Mouse (Mus musculus) stomach, embryonic 16.5 days (tissue): ENCODE measurements at regions not wholly inside any gene's neighbourhood (a gene's known extent, or its start where the extent isn't known, plus 50 kb on each side); places are given as distances from the start of the nearest gene placed in this dataset.
A peak's percentile ranks its signal among the peaks of the same experiment; 100 is the strongest.

Source experiments
- ATAC-seq: fragments of 200-750 bp; cut with Nextera tagmentation; 2 replicates; pipeline ENCODE4 v1.8.0; 2017; ENCODE audit warnings: moderate number of reproducible peaks, moderate TSS enrichment; ENCODE audit not compliant: insufficient read depth, low FRiP score
- H3K27ac ChIP-seq: fragments of 300-500 bp; sonication (generic); 2 replicates; pipeline ENCODE4 v1.5.1; 2014; ENCODE audit warnings: low read length
- H3K27me3 ChIP-seq: fragments of 300-500 bp; sonication (generic); 2 replicates; pipeline ENCODE4 v1.6.1; 2014; ENCODE audit warnings: low read length, control low read depth, mixed read lengths; ENCODE audit not compliant: control insufficient read depth, insufficient read depth
- H3K36me3 ChIP-seq: fragments of 300-500 bp; sonication (generic); 2 replicates; pipeline ENCODE4 v1.6.1; 2014; ENCODE audit warnings: low read length; ENCODE audit not compliant: control insufficient read depth, insufficient read depth
- H3K4me1 ChIP-seq: fragments of 300-500 bp; sonication (generic); 2 replicates; pipeline ENCODE4 v1.6.1; 2014; ENCODE audit warnings: low read length, control low read depth, mixed read lengths; ENCODE audit not compliant: control insufficient read depth, insufficient read depth
- H3K4me2 ChIP-seq: fragments of 300-500 bp; sonication (generic); 2 replicates; pipeline ENCODE4 v1.6.1; 2014; ENCODE audit warnings: low read depth, low read length, mixed read lengths
- H3K4me3 ChIP-seq: fragments of 300-500 bp; sonication (generic); replicated peaks from 2 replicates; pipeline ENCODE4 v1.5.1; 2014; ENCODE audit warnings: mild to moderate bottlenecking, low read length
- H3K9ac ChIP-seq: fragments of 300-500 bp; sonication (generic); 2 replicates; pipeline ENCODE4 v1.6.1; 2014; ENCODE audit warnings: low read length
- H3K9me3 ChIP-seq: fragments of 300-500 bp; sonication (generic); replicated peaks from 2 replicates; pipeline ENCODE4 v1.6.1; 2016; ENCODE audit warnings: low read length, control low read depth; ENCODE audit not compliant: control insufficient read depth
- WGBS: fragments of 180-500 bp; shearing (Covaris S2); extraction: QIAGEN DNeasy Blood & Tissue Kit; methylation state at CpG from one replicate; pipeline ENCODE4 v1.1.7; 2014; 5-methylcytosine and 5-hydroxymethylcytosine counted together

- H3K4me3 ChIP-seq: no peak overlapping the region
- no peak overlapping the region for H3K27ac ChIP-seq
- no peak overlapping the region for H3K4me2 ChIP-seq
- H3K9ac ChIP-seq: no peak overlapping the region
- H3K27me3 ChIP-seq: no peaks in the 10 kb centered on the region
- no peaks in the 10 kb centered on the region; the same call in 1 of the 2 replicates for H3K4me1 ChIP-seq
- WGBS: 60% methylated on average over 4 of the region's 4 CpGs
- H3K9me3 ChIP-seq: peaks cover 7% of the 10 kb centered on the region
- no peak for ATAC-seq
- H3K36me3 ChIP-seq: no peaks in the 10 kb centered on the region
Observed at GRCm38 (mm10) chr2:137686735-137687134, 569.6 kb upstream of the Btbd3 start.

DNA sequence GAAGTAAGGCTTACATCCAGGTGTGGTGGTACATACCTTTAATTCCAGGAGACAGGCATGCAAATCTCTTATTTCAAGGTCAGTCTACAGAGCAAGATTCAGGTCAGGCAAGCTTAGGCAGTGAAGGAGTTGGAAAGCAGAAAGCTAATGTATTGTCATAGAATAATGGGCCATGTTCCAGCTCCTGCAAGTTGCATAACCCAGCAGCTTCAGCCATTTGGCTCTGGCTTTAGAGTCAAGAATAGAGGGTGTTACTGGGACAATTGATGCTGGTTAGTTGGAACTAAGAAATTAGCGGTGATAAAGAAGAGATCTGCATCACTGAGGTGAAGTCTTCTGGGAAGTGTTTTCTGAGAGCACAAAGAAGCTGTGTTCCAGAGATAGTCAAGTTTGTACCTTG is 565.3 kb upstream of the Jag1 start:
- no peak overlapping the region for H3K4me2 ChIP-seq
- no peaks in the 10 kb centered on the region for H3K36me3 ChIP-seq
- H3K27ac ChIP-seq: no peak overlapping the region
- no peaks in the 10 kb centered on the region for H3K27me3 ChIP-seq
- H3K9ac ChIP-seq: no peak overlapping the region
- peaks cover 7% of the 10 kb centered on the region for H3K9me3 ChIP-seq
- H3K4me3 ChIP-seq: no peak overlapping the region
- ATAC-seq: no peak
- no peaks in the 10 kb centered on the region; the same call in 1 of the 2 replicates for H3K4me1 ChIP-seq
- WGBS: 97% methylated on average over 1 of the region's 1 CpGs

DNA sequence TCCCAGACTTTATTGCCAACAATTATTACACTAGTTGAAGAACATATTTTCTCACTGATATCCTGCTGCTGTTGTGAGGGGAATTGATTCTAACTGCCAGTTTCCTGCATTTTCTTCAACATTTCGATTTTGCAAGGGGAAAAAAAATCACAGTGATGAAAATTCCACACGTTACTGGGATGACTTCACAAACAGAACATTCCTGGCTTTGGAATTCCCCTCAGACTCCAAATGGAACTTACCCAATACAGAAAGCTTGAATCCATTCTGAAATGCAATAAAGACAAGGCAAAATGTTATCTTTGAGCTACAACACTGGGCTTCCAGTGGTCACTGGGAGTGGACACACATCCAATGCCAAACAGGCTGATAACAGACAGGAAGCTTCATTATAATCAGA is 546.7 kb upstream of the Jag1 start:
- no peaks in the 10 kb centered on the region for H3K4me1 ChIP-seq
- H3K9me3 ChIP-seq: no peaks in the 10 kb centered on the region
- ATAC-seq: no peak
- WGBS: 32% methylated on average over 2 of the region's 2 CpGs
- H3K4me3 ChIP-seq: no peak overlapping the region
- no peaks in the 10 kb centered on the region for H3K27me3 ChIP-seq
- H3K27ac ChIP-seq: no peak overlapping the region; the same call in 1 of the 2 replicates
- no peak overlapping the region for H3K4me2 ChIP-seq
- no peak overlapping the region for H3K9ac ChIP-seq
- H3K36me3 ChIP-seq: no peaks in the 10 kb centered on the region

DNA sequence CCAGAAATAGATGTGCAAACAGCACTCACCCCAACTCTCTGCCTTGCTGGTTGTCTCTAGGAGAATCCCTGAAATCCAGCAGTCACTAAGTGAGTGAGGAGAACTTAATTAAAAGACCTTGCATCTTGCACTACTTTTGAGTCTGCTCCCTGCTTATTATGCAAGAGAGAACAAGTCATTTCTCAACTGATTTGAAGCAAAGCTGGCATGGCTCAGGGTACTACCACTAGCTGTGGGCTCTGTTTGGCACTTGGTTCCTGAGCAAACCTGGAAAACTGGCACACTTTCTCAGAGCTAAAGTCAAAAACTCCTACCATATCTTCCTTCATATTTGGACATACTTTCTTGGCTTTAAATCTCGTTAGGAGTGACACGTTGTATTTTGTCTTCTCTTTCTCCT is 545.8 kb upstream of the Jag1 start:
- ATAC-seq: no peak

DNA sequence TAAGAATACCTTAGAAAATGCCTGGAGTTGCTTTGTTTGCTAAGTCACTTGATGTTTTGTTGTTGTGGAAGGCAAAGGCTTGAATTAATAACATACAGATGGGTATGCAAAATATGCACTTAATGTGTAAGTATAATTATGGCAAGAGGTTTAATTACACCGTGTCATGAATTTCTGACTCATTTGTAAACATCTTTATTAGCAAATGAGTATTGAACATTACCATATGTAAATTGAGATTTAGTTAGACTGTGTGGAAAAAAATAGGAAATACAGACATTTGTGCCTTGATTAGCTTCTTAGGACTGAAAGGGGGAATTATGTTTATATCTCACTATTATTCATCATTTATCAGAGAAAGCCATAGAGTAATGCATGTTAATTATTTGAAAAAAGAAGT is 544.0 kb upstream of the Jag1 start:
- Histone ChIP-seq H3K27ac (no peak overlapping the region), H3K9me3 (no peaks in the 10 kb centered on the region), H3K4me3 (no peak overlapping the region), H3K4me2 (no peak overlapping the region), H3K27me3 (no peaks in the 10 kb centered on the region), H3K9ac (no peak overlapping the region), H3K4me1 (no peaks in the 10 kb centered on the region), H3K36me3 (no peaks in the 10 kb centered on the region)
- ATAC-seq: no peak
- WGBS: 78% methylated on average over 1 of the region's 1 CpGs

More for the DNA sequence above, 545.8 kb upstream of the Jag1 start:
- H3K36me3 ChIP-seq: no peaks in the 10 kb centered on the region
- no peaks in the 10 kb centered on the region for H3K4me1 ChIP-seq
- H3K4me2 ChIP-seq: no peak overlapping the region
- WGBS: 82% methylated on average over 2 of the region's 2 CpGs
- H3K27ac ChIP-seq: no peak overlapping the region
- H3K4me3 ChIP-seq: no peak overlapping the region
- no peaks in the 10 kb centered on the region for H3K27me3 ChIP-seq
- no peak overlapping the region for H3K9ac ChIP-seq
- no peaks in the 10 kb centered on the region for H3K9me3 ChIP-seq

DNA sequence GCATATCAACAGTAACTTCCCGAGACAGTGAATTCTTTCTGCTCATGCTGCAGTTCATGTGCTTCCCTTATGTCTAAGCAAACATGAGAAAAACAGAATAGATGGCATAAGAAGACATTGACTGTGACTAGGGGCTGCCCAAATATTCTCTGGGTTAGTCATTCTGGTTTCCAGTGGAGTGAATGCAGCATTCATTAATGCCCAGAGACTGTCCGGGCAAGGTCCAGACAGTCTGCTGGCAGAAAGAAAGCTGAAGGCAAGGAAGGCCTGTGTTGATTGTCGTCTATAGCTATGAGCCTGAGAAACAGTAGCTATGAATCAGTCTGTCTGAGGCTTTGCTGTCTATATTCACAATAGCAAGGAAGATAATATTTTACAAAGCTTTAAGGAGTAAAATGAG is 537.9 kb upstream of the Jag1 start:
- Histone ChIP-seq H3K9me3 (peaks cover 7% of the 10 kb centered on the region; the same call in 1 of the 2 replicates), H3K4me3 (no peak overlapping the region), H3K27ac (no peak overlapping the region), H3K4me2 (no peak overlapping the region), H3K36me3 (no peaks in the 10 kb centered on the region), H3K27me3 (no peaks in the 10 kb centered on the region), H3K4me1 (no peaks in the 10 kb centered on the region), H3K9ac (no peak overlapping the region)
- no peak for ATAC-seq
- 75% methylated on average over 3 of the region's 3 CpGs for WGBS

- Histone ChIP-seq H3K9ac (no peak overlapping the region), H3K4me2 (no peak overlapping the region), H3K36me3 (no peaks in the 10 kb centered on the region), H3K27ac (no peak overlapping the region), H3K4me1 (no peaks in the 10 kb centered on the region), H3K27me3 (no peaks in the 10 kb centered on the region), H3K9me3 (no peaks in the 10 kb centered on the region), H3K4me3 (no peak overlapping the region)
- 36% methylated on average over 2 of the region's 2 CpGs for WGBS
- no peak for ATAC-seq
Observed at GRCm38 (mm10) chr2:137644160-137644559, 527.7 kb upstream of the Jag1 start.

- ATAC-seq: no peak
- no peak overlapping the region for H3K4me3 ChIP-seq
- H3K9ac ChIP-seq: no peak overlapping the region
- H3K27me3 ChIP-seq: no peaks in the 10 kb centered on the region
- no peaks in the 10 kb centered on the region for H3K4me1 ChIP-seq
- H3K27ac ChIP-seq: no peak overlapping the region
- no peaks in the 10 kb centered on the region for H3K9me3 ChIP-seq
- no peaks in the 10 kb centered on the region for H3K36me3 ChIP-seq
- 61% methylated on average over 10 of the region's 10 CpGs for WGBS
- no peak overlapping the region for H3K4me2 ChIP-seq
Observed at GRCm38 (mm10) chr2:137643269-137644055, 527.0 kb upstream of the Jag1 start.

DNA sequence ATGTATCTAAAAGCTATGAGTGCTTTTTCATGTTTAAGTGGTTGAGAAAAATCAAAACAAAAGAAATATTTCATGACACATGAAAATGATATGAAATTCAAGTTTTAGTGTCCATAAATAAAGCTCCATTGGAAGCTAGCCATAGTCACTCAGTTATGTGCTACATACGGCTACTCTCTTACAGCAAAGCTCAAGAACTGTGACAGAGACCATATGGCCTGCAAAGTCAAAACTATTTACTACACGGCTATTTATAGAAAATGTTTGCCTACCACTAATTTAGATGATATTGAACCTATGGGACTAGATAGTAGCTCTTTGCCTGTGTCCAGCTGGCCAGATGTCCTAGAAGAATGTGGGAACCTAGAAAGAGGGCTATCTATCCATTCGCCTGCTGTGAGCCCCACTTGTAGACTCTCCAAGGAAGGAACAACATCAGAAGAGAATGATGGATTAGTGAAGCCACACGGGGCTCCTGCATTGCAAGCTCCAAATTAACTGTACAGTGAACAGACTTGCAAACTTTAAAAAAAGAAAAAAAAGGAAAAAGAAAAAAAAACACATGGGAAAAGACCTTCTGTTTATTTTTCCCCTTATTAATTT is 518.7 kb upstream of the Jag1 start:
- peak; percentile 80 for ATAC-seq
- H3K4me3 ChIP-seq: no peak overlapping the region
- no peaks in the 10 kb centered on the region for H3K27me3 ChIP-seq
- no peak overlapping the region for H3K4me2 ChIP-seq
- H3K4me1 ChIP-seq: peaks cover 6% of the 10 kb centered on the region; the same call in 1 of the 2 replicates
- peak overlapping the region; percentile 74 for H3K27ac ChIP-seq
- H3K9ac ChIP-seq: no peak overlapping the region
- 37% methylated on average over 4 of the region's 4 CpGs for WGBS
- H3K36me3 ChIP-seq: no peaks in the 10 kb centered on the region
- H3K9me3 ChIP-seq: no peaks in the 10 kb centered on the region
